Mouse (Mus musculus): ENCODE results near the gene Galntl6. TPM values are rescaled to one million over a fixed set of nuclear protein-coding genes. Genes with fewer than 3 reads are reported as not detected.

The Galntl6 gene
- polyA plus RNA-seq, 1 experiment: not detected

DNA sequence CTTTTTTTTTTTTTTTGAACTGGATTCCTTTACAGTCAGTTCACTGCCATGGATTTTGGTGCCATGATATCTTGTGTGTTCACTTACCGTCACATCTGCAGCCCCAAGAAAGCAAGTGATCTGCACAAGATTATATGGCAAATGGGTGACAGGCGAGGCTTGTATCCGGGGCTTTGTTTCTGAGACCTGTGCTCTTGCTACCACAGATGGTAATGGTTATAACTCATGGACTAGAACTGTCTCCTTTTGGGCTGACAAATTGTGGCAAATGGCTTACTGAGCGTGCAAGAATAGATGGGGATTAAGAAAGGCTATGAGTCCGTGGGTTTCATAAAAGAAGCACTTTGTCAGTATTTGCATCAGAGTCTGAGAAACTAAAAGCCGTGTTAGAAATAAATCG, 1096.4 kb downstream of the Galntl6 start:
- no peak for TF ChIP-seq CTCF (IDR thresholded peaks at IDR 0.05; ENCODE audit: borderline replicate concordance, control insufficient read depth, extremely low read depth, insufficient read depth, low read length, poor library complexity)
- no peak for TF ChIP-seq POLR2A (IDR thresholded peaks at IDR 0.05; ENCODE audit: control insufficient read depth, extremely low read depth, insufficient read depth, low read length, poor library complexity)
- H3K4me3 ChIP-seq (ENCODE audit: control insufficient read depth, insufficient read depth, low read length): no peak overlapping the region
- no peak overlapping the region for H3K27ac ChIP-seq (ENCODE audit: control insufficient read depth, insufficient read depth, low read length)
- H3K27me3 ChIP-seq (ENCODE audit: control insufficient read depth, insufficient read depth, low read length): no peaks in the 10 kb centered on the region
- no peak for DNase-seq
- no peaks in the 10 kb centered on the region for H3K4me1 ChIP-seq (replicated peaks; ENCODE audit: control insufficient read depth, insufficient read depth, low read length)
- 90% methylated on average over 7 of the region's 7 CpGs for WGBS
- H3K36me3 ChIP-seq (ENCODE audit: control insufficient read depth, insufficient read depth, low read length): no peaks in the 10 kb centered on the region

DNA sequence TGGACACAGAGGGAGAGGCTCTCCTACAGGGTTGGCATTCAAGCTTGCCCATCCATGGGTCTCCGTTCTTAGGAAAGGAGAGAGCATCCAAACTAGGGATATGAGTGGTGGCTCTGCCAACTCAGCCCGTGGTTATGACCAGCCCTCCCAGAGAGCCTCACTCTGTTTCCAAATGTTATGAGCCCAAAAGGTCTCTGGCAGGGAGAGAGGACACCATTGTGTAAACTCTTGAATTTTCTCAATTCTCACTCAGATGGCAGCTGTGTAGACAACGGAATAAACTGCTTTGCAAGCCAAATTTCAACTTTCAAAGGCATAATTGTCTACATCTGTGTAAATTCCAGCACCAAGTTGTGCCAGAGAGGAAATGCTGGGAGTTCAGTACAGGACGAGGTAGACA, 1105.4 kb downstream of the Galntl6 start:
- TF ChIP-seq CTCF (IDR thresholded peaks at IDR 0.05; ENCODE audit: borderline replicate concordance, control insufficient read depth, extremely low read depth, insufficient read depth, low read length, poor library complexity) (no peak), POLR2A (IDR thresholded peaks at IDR 0.05; ENCODE audit: control insufficient read depth, extremely low read depth, insufficient read depth, low read length, poor library complexity) (no peak)
- 81% methylated on average over 4 of the region's 4 CpGs for WGBS
- H3K27ac ChIP-seq (ENCODE audit: control insufficient read depth, insufficient read depth, low read length): no peak overlapping the region
- H3K4me3 ChIP-seq (ENCODE audit: control insufficient read depth, insufficient read depth, low read length): no peak overlapping the region
- H3K36me3 ChIP-seq (ENCODE audit: control insufficient read depth, insufficient read depth, low read length): no peaks in the 10 kb centered on the region
- no peak for DNase-seq
- no peaks in the 10 kb centered on the region for H3K4me1 ChIP-seq (replicated peaks; ENCODE audit: control insufficient read depth, insufficient read depth, low read length)
- no peaks in the 10 kb centered on the region for H3K27me3 ChIP-seq (ENCODE audit: control insufficient read depth, insufficient read depth, low read length)

DNA sequence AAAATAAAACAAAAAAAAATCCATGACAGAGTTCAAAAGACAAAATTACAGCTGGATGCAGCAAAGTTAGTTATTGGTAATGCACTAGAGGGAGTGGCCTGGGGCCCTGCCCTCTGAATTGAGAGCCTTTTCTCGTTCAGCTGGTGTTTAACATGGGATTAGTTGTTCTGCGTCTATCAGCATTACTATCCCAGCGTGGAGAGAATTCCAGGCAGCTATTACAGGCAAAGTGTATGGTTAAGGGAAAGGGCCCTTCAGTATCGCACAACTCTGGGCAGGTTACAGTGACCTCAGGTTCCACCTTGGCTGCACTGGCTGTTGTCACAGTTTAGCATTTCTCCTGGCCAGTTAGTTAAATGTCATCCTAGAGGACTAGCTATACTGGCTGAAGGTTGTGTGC, 1107.3 kb downstream of the Galntl6 start:
- H3K27ac ChIP-seq (ENCODE audit: control insufficient read depth, insufficient read depth, low read length): no peak overlapping the region
- no peak for DNase-seq
- H3K27me3 ChIP-seq (ENCODE audit: control insufficient read depth, insufficient read depth, low read length): no peaks in the 10 kb centered on the region
- TF ChIP-seq POLR2A (IDR thresholded peaks at IDR 0.05; ENCODE audit: control insufficient read depth, extremely low read depth, insufficient read depth, low read length, poor library complexity) (no peak), CTCF (IDR thresholded peaks at IDR 0.05; ENCODE audit: borderline replicate concordance, control insufficient read depth, extremely low read depth, insufficient read depth, low read length, poor library complexity) (no peak)
- peaks cover 5% of the 10 kb centered on the region for H3K4me1 ChIP-seq (replicated peaks; ENCODE audit: control insufficient read depth, insufficient read depth, low read length)
- H3K4me3 ChIP-seq (ENCODE audit: control insufficient read depth, insufficient read depth, low read length): no peak overlapping the region
- 87% methylated on average over 4 of the region's 4 CpGs for WGBS
- H3K36me3 ChIP-seq (ENCODE audit: control insufficient read depth, insufficient read depth, low read length): no peaks in the 10 kb centered on the region

DNA sequence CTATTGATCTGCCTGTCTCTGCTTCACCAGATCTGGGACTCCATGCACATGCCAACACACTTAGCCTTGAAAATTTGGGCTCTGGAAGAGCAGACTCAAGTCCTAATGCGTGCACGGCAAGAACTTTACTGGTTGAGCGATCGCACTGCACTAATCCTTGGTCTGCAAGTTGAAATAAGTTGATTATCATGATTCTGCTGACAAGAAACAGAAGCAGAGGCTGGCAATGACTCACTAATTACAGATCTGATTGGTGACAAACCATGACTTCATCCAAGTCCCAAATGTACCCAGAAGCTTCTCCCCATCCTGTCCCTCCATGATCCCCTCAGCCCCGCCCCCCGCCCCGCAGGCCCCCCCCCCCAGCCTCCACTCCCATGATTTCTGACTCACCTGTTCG, 1108.6 kb downstream of the Galntl6 start:
- no peak overlapping the region for H3K27ac ChIP-seq (ENCODE audit: control insufficient read depth, insufficient read depth, low read length)
- TF ChIP-seq POLR2A (IDR thresholded peaks at IDR 0.05; ENCODE audit: control insufficient read depth, extremely low read depth, insufficient read depth, low read length, poor library complexity): no peak
- no peak for TF ChIP-seq CTCF (IDR thresholded peaks at IDR 0.05; ENCODE audit: borderline replicate concordance, control insufficient read depth, extremely low read depth, insufficient read depth, low read length, poor library complexity)
- 94% methylated on average over 8 of the region's 8 CpGs for WGBS
- H3K36me3 ChIP-seq (ENCODE audit: control insufficient read depth, insufficient read depth, low read length): no peaks in the 10 kb centered on the region
- H3K4me3 ChIP-seq (ENCODE audit: control insufficient read depth, insufficient read depth, low read length): no peak overlapping the region
- no peak for DNase-seq
- no peaks in the 10 kb centered on the region for H3K27me3 ChIP-seq (ENCODE audit: control insufficient read depth, insufficient read depth, low read length)
- peaks cover 6% of the 10 kb centered on the region for H3K4me1 ChIP-seq (replicated peaks; ENCODE audit: control insufficient read depth, insufficient read depth, low read length)

- no peak for TF ChIP-seq CTCF (IDR thresholded peaks at IDR 0.05; ENCODE audit: borderline replicate concordance, control insufficient read depth, extremely low read depth, insufficient read depth, low read length, poor library complexity)
- no peak for TF ChIP-seq POLR2A (IDR thresholded peaks at IDR 0.05; ENCODE audit: control insufficient read depth, extremely low read depth, insufficient read depth, low read length, poor library complexity)
- Histone ChIP-seq H3K27me3 (ENCODE audit: control insufficient read depth, insufficient read depth, low read length) (no peaks in the 10 kb centered on the region), H3K36me3 (ENCODE audit: control insufficient read depth, insufficient read depth, low read length) (no peaks in the 10 kb centered on the region), H3K4me3 (ENCODE audit: control insufficient read depth, insufficient read depth, low read length) (no peak overlapping the region), H3K27ac (ENCODE audit: control insufficient read depth, insufficient read depth, low read length) (peak overlapping the region; percentile 42; the same call in 1 of the 2 replicates), H3K4me1 (replicated peaks; ENCODE audit: control insufficient read depth, insufficient read depth, low read length) (peaks cover 6% of the 10 kb centered on the region)
- 13% methylated on average over 4 of the region's 4 CpGs for WGBS
- DNase-seq: no peak
Observed at GRCm38 (mm10) chr8:57801197-57801596, 1111.2 kb downstream of the Galntl6 start.

DNA sequence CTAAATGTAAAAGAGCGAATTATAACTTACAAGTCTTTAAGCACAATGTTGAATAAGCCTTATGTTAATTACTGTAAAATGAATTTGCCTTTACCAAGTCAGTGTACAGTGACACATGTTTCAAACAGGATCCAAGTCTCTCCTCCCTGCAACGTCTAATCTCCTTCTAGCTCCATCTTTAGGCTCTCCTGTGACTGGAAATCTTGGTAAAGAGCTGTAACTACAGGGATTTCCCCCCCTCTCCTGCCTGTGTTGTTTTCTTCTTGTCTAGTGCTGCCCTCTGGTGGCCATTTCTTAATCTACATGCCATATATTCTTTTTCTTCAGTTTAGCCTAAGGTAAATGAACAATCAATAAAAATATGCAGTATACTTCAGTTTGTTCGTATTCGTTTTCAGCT, 1112.1 kb downstream of the Galntl6 start:
- Histone ChIP-seq H3K36me3 (ENCODE audit: control insufficient read depth, insufficient read depth, low read length) (no peaks in the 10 kb centered on the region), H3K4me3 (ENCODE audit: control insufficient read depth, insufficient read depth, low read length) (no peak overlapping the region), H3K4me1 (replicated peaks; ENCODE audit: control insufficient read depth, insufficient read depth, low read length) (peaks cover 6% of the 10 kb centered on the region), H3K27me3 (ENCODE audit: control insufficient read depth, insufficient read depth, low read length) (no peaks in the 10 kb centered on the region), H3K27ac (ENCODE audit: control insufficient read depth, insufficient read depth, low read length) (no peak overlapping the region; the same call in 1 of the 2 replicates)
- WGBS: 8% methylated on average over 4 of the region's 4 CpGs
- DNase-seq: peak; percentile 67
- TF ChIP-seq POLR2A (IDR thresholded peaks at IDR 0.05; ENCODE audit: control insufficient read depth, extremely low read depth, insufficient read depth, low read length, poor library complexity) (no peak), CTCF (IDR thresholded peaks at IDR 0.05; ENCODE audit: borderline replicate concordance, control insufficient read depth, extremely low read depth, insufficient read depth, low read length, poor library complexity) (no peak)

GRCm38 (mm10) chr8:57799797-57800204, 1112.6 kb downstream of the Galntl6 start:
- H3K4me3 ChIP-seq (ENCODE audit: control insufficient read depth, insufficient read depth, low read length): peak overlapping the region; percentile 38
- peak; percentile 59 for DNase-seq

More at GRCm38 (mm10) chr8:57799797-57800204, 1112.6 kb downstream of the Galntl6 start:
- Histone ChIP-seq H3K36me3 (ENCODE audit: control insufficient read depth, insufficient read depth, low read length) (no peaks in the 10 kb centered on the region), H3K27ac (ENCODE audit: control insufficient read depth, insufficient read depth, low read length) (peak overlapping the region; percentile 73), H3K27me3 (ENCODE audit: control insufficient read depth, insufficient read depth, low read length) (no peaks in the 10 kb centered on the region), H3K4me1 (replicated peaks; ENCODE audit: control insufficient read depth, insufficient read depth, low read length) (peaks cover 6% of the 10 kb centered on the region)
- 6% methylated on average over 12 of the region's 12 CpGs for WGBS
- TF ChIP-seq CTCF (IDR thresholded peaks at IDR 0.05; ENCODE audit: borderline replicate concordance, control insufficient read depth, extremely low read depth, insufficient read depth, low read length, poor library complexity) (no peak), POLR2A (IDR thresholded peaks at IDR 0.05; ENCODE audit: control insufficient read depth, extremely low read depth, insufficient read depth, low read length, poor library complexity) (0 out of 2 replicates have a peak, but pooled peaks have one; percentile 30)

Data from thymus, adult 2 months (tissue).